Mouse (Mus musculus): ENCODE data around the gene Klf7. TPM values are rescaled to one million over a fixed set of nuclear protein-coding genes. Genes with fewer than 3 reads are reported as not detected.

The Klf7 gene
- polyA plus RNA-seq, 1 experiment = 3.9 TPM

GRCm38 (mm10) chr1:64046087-64046801 is 75.8 kb downstream of the Klf7 start:
- peaks cover 43% of the 10 kb centered on the region for H3K79me2 ChIP-seq (ENCODE audit: control insufficient read depth, insufficient read depth)
- TF ChIP-seq POLR2AphosphoS2 (IDR thresholded peaks at IDR 0.05; ENCODE audit: insufficient read length, low read depth) = no peak
- no peak for TF ChIP-seq SRF (IDR thresholded peaks at IDR 0.05; ENCODE audit: control insufficient read depth, insufficient read length, low read depth)
- no peak for TF ChIP-seq CEBPB (IDR thresholded peaks at IDR 0.05; ENCODE audit: insufficient read depth, poor library complexity, severe bottlenecking)
- no peak for TF ChIP-seq MYOD1 (IDR thresholded peaks at IDR 0.05; ENCODE audit: control insufficient read depth in 1 of 3, insufficient read length in 2 of 3, low read depth in 2 of 3)
- TF ChIP-seq MYOG (IDR thresholded peaks at IDR 0.05; ENCODE audit: control insufficient read depth in 1 of 3, insufficient read depth in 1 of 3, insufficient read length in 2 of 3, low read depth in 2 of 3) = no peak
- TF ChIP-seq REST (IDR thresholded peaks at IDR 0.05; ENCODE audit: insufficient read depth, insufficient read length) = no peak
- no peak for TF ChIP-seq USF1 (IDR thresholded peaks at IDR 0.05; ENCODE audit: low read depth)
- TF ChIP-seq TCF3 (IDR thresholded peaks at IDR 0.05; ENCODE audit: insufficient read length, low read depth) = no peak
- no peak for TF ChIP-seq POLR2A (IDR thresholded peaks at IDR 0.05; ENCODE audit: insufficient read length, low read depth)
- no peak overlapping the region for H3K4me2 ChIP-seq (ENCODE audit: low read depth)
- H3K4me3 ChIP-seq = no peak overlapping the region
- peaks cover 6% of the 10 kb centered on the region for H3K36me3 ChIP-seq (ENCODE audit: control insufficient read depth, insufficient read depth)
- no peaks in the 10 kb centered on the region for H3K27me3 ChIP-seq (ENCODE audit: control insufficient read depth, insufficient read depth, insufficient read length)
- no peak overlapping the region for H3ac ChIP-seq (ENCODE audit: control insufficient read depth, insufficient read length)

GRCm38 (mm10) chr1:64044577-64044976 is 77.5 kb downstream of the Klf7 start:
- Histone ChIP-seq H3K4me3 (no peak overlapping the region), H3ac (ENCODE audit: control insufficient read depth, insufficient read length) (no peak overlapping the region), H3K4me2 (ENCODE audit: low read depth) (no peak overlapping the region), H3K36me3 (ENCODE audit: control insufficient read depth, insufficient read depth) (peaks cover 18% of the 10 kb centered on the region), H3K79me2 (ENCODE audit: control insufficient read depth, insufficient read depth) (peaks cover 34% of the 10 kb centered on the region), H3K27me3 (ENCODE audit: control insufficient read depth, insufficient read depth, insufficient read length) (no peaks in the 10 kb centered on the region)
- TF ChIP-seq MYOG (IDR thresholded peaks at IDR 0.05; ENCODE audit: control insufficient read depth in 1 of 3, insufficient read depth in 1 of 3, insufficient read length in 2 of 3, low read depth in 2 of 3) (no peak), SRF (IDR thresholded peaks at IDR 0.05; ENCODE audit: control insufficient read depth, insufficient read length, low read depth) (no peak), E2F4 (IDR thresholded peaks at IDR 0.05; ENCODE audit: insufficient read depth) (no peak), USF1 (IDR thresholded peaks at IDR 0.05; ENCODE audit: low read depth) (no peak), TCF3 (IDR thresholded peaks at IDR 0.05; ENCODE audit: insufficient read length, low read depth) (no peak)

GRCm38 (mm10) chr1:64040831-64041383 is 81.2 kb downstream of the Klf7 start:
- H3K4me2 ChIP-seq (ENCODE audit: low read depth) = no peak overlapping the region
- H3K36me3 ChIP-seq (ENCODE audit: control insufficient read depth, insufficient read depth) = peaks cover 28% of the 10 kb centered on the region
- H3ac ChIP-seq (ENCODE audit: control insufficient read depth, insufficient read length) = no peak overlapping the region
- no peaks in the 10 kb centered on the region for H3K27me3 ChIP-seq (ENCODE audit: control insufficient read depth, insufficient read depth, insufficient read length)
- TF ChIP-seq USF1 (IDR thresholded peaks at IDR 0.05; ENCODE audit: low read depth) (no peak), SRF (IDR thresholded peaks at IDR 0.05; ENCODE audit: control insufficient read depth, insufficient read length, low read depth) (no peak), TCF12 (IDR thresholded peaks at IDR 0.05; ENCODE audit: insufficient read depth, poor library complexity, severe bottlenecking) (no peak), TCF3 (IDR thresholded peaks at IDR 0.05; ENCODE audit: insufficient read length, low read depth) (no peak), MYOD1 (IDR thresholded peaks at IDR 0.05; ENCODE audit: control insufficient read depth in 1 of 3, insufficient read length in 2 of 3, low read depth in 2 of 3) (no peak), REST (IDR thresholded peaks at IDR 0.05; ENCODE audit: insufficient read depth, insufficient read length) (no peak), MAX (IDR thresholded peaks at IDR 0.05; ENCODE audit: low read depth) (no peak), MYOG (IDR thresholded peaks at IDR 0.05; ENCODE audit: control insufficient read depth in 1 of 3, insufficient read depth in 1 of 3, insufficient read length in 2 of 3, low read depth in 2 of 3) (no peak), POLR2A (IDR thresholded peaks at IDR 0.05; ENCODE audit: insufficient read length, low read depth) (no peak), E2F4 (IDR thresholded peaks at IDR 0.05; ENCODE audit: insufficient read depth) (no peak), POLR2AphosphoS2 (IDR thresholded peaks at IDR 0.05; ENCODE audit: insufficient read length, low read depth) (no peak), CEBPB (IDR thresholded peaks at IDR 0.05; ENCODE audit: insufficient read depth, poor library complexity, severe bottlenecking) (no peak)
- H3K79me2 ChIP-seq (ENCODE audit: control insufficient read depth, insufficient read depth) = peaks cover 17% of the 10 kb centered on the region
- no peak overlapping the region for H3K4me3 ChIP-seq

GRCm38 (mm10) chr1:64040061-64040686 is 81.9 kb downstream of the Klf7 start:
- Histone ChIP-seq H3K36me3 (ENCODE audit: control insufficient read depth, insufficient read depth) (peaks cover 32% of the 10 kb centered on the region), H3K79me2 (ENCODE audit: control insufficient read depth, insufficient read depth) (peaks cover 9% of the 10 kb centered on the region), H3K27me3 (ENCODE audit: control insufficient read depth, insufficient read depth, insufficient read length) (no peaks in the 10 kb centered on the region), H3K4me3 (no peak overlapping the region), H3ac (ENCODE audit: control insufficient read depth, insufficient read length) (no peak overlapping the region), H3K4me2 (ENCODE audit: low read depth) (no peak overlapping the region)
- TF ChIP-seq MYOD1 (IDR thresholded peaks at IDR 0.05; ENCODE audit: control insufficient read depth in 1 of 3, insufficient read length in 2 of 3, low read depth in 2 of 3) (no peak), MAX (IDR thresholded peaks at IDR 0.05; ENCODE audit: low read depth) (no peak), REST (IDR thresholded peaks at IDR 0.05; ENCODE audit: insufficient read depth, insufficient read length) (no peak)

GRCm38 (mm10) chr1:64038343-64038742 is 83.7 kb downstream of the Klf7 start:
- H3K4me3 ChIP-seq = no peak overlapping the region
- TF ChIP-seq REST (IDR thresholded peaks at IDR 0.05; ENCODE audit: insufficient read depth, insufficient read length) (no peak), MYOD1 (IDR thresholded peaks at IDR 0.05; ENCODE audit: control insufficient read depth in 1 of 3, insufficient read length in 2 of 3, low read depth in 2 of 3) (no peak), USF1 (IDR thresholded peaks at IDR 0.05; ENCODE audit: low read depth) (no peak), POLR2AphosphoS2 (IDR thresholded peaks at IDR 0.05; ENCODE audit: insufficient read length, low read depth) (no peak), TCF3 (IDR thresholded peaks at IDR 0.05; ENCODE audit: insufficient read length, low read depth) (no peak), CEBPB (IDR thresholded peaks at IDR 0.05; ENCODE audit: insufficient read depth, poor library complexity, severe bottlenecking) (no peak), MAX (IDR thresholded peaks at IDR 0.05; ENCODE audit: low read depth) (no peak), MYOG (IDR thresholded peaks at IDR 0.05; ENCODE audit: control insufficient read depth in 1 of 3, insufficient read depth in 1 of 3, insufficient read length in 2 of 3, low read depth in 2 of 3) (no peak), TCF12 (IDR thresholded peaks at IDR 0.05; ENCODE audit: insufficient read depth, poor library complexity, severe bottlenecking) (no peak), SRF (IDR thresholded peaks at IDR 0.05; ENCODE audit: control insufficient read depth, insufficient read length, low read depth) (no peak)
- no peaks in the 10 kb centered on the region for H3K79me2 ChIP-seq (ENCODE audit: control insufficient read depth, insufficient read depth)
- no peak overlapping the region for H3ac ChIP-seq (ENCODE audit: control insufficient read depth, insufficient read length)
- H3K4me2 ChIP-seq (ENCODE audit: low read depth) = no peak overlapping the region
- H3K36me3 ChIP-seq (ENCODE audit: control insufficient read depth, insufficient read depth) = peaks cover 46% of the 10 kb centered on the region
- no peaks in the 10 kb centered on the region for H3K27me3 ChIP-seq (ENCODE audit: control insufficient read depth, insufficient read depth, insufficient read length)
